Mouse (Mus musculus) lung, postnatal 0 days (tissue): ENCODE results near the gene Nup35. TPM values are rescaled to one million over a fixed set of nuclear protein-coding genes. Genes with fewer than 3 reads are reported as not detected.
A peak's percentile ranks its signal among the peaks of the same experiment; 100 is the strongest.

ENCODE experiments used
- ATAC-seq: fragments of 200-750 bp; cut with Nextera tagmentation; 2 replicates; pipeline ENCODE4 v1.8.0; 2017; ENCODE audit warnings: moderate library complexity
- DNase-seq: peaks from one replicate; pipeline ENCODE4 v3.0.0-alpha.2; 2016; ENCODE audit warnings: low spot score
- H3K27ac ChIP-seq: fragments of 300-500 bp; sonication (generic); 2 replicates; pipeline ENCODE4 v1.5.1; 2014; ENCODE audit warnings: antibody characterized with exemption, mild to moderate bottlenecking, low read length, mixed read lengths
- H3K27me3 ChIP-seq: fragments of 300-500 bp; sonication (generic); replicated peaks from 2 replicates; pipeline ENCODE4 v1.6.1; 2014; ENCODE audit warnings: low read length, mixed read lengths; ENCODE audit not compliant: insufficient read depth
- H3K36me3 ChIP-seq: fragments of 300-500 bp; sonication (generic); 2 replicates; pipeline ENCODE4 v1.6.1; 2014; ENCODE audit warnings: low read length, mixed read lengths; ENCODE audit not compliant: insufficient read depth
- H3K4me1 ChIP-seq: fragments of 300-500 bp; sonication (generic); 2 replicates; pipeline ENCODE4 v1.6.1; 2014; ENCODE audit warnings: antibody characterized with exemption, low read depth, low read length, mixed read lengths; ENCODE audit not compliant: insufficient read depth
- H3K4me2 ChIP-seq: fragments of 300-500 bp; sonication (generic); replicated peaks from 2 replicates; pipeline ENCODE4 v1.6.1; 2014; ENCODE audit warnings: low read depth, mild to moderate bottlenecking, low read length, moderate library complexity, mixed read lengths
- H3K4me3 ChIP-seq: fragments of 300-500 bp; sonication (generic); 2 replicates; pipeline ENCODE4 v1.5.1; 2014; ENCODE audit warnings: low read depth, low read length
- H3K9ac ChIP-seq: fragments of 300-500 bp; sonication (generic); replicated peaks from 2 replicates; pipeline ENCODE4 v1.6.1; 2014; ENCODE audit warnings: low read depth, mild to moderate bottlenecking
- H3K9me3 ChIP-seq: fragments of 300-500 bp; sonication (generic); 2 replicates; pipeline ENCODE4 v1.6.1; 2016; ENCODE audit warnings: low read length, mixed read lengths
- CTCF ChIP-seq: IDR thresholded peaks from 2 replicates; pipeline ENCODE4 v1.5.1; 2016; ENCODE audit warnings: antibody characterized with exemption, mild to moderate bottlenecking
- EP300 ChIP-seq: IDR thresholded peaks from 2 replicates; pipeline ENCODE4 v1.6.1; 2016; ENCODE audit warnings: antibody characterized with exemption, mild to moderate bottlenecking, control low read depth
- WGBS: fragments of 180-500 bp; shearing (Covaris S2); extraction: QIAGEN DNeasy Blood & Tissue Kit; methylation state at CpG from one replicate; pipeline ENCODE4 v1.1.7; 2014; 5-methylcytosine and 5-hydroxymethylcytosine counted together
- polyA plus RNA-seq: library from polyadenylated mRNA; unstranded; fragments of >200 nt; fragmentation: Nextera tagmentation; extraction: Ambion mirVana; gene quantifications from 2 replicates; pipeline ENCODE4 v1.2.1, GENCODE M21; 2015

Nup35 gene
- polyA plus RNA-seq, 1 experiment from 2014 or later: 18.0 TPM

GRCm38 (mm10) chr2:80581043-80581711, 35.9 kb upstream of the Nup35 start, which contains the start of gene Nckap1:
Gene Nckap1, minus strand, starts transcription at chr2:80581380.
- ATAC-seq (peak; percentile 97), DNase-seq (peak; percentile 91)
- Histone ChIP-seq H3K9ac (peak within 1 kb of the TSS; percentile 98), H3K4me1 (peaks cover 10% of the 10 kb centered on the region), H3K4me2 (peak within 1 kb of the TSS; percentile 63), H3K27ac (peak within 1 kb of the TSS; percentile 99), H3K27me3 (no peaks in the 10 kb centered on the region), H3K4me3 (peak within 1 kb of the TSS; percentile 92), H3K36me3 (no peaks in the 10 kb centered on the region), H3K9me3 (no peaks in the 10 kb centered on the region)
- under 1% methylated on average over 42 of the region's 88 CpGs for WGBS
- TF ChIP-seq EP300 (no peak), CTCF (peak; percentile 57)

GRCm38 (mm10) chr2:80582356-80582755, 34.7 kb upstream of the Nup35 start:
- Histone ChIP-seq H3K4me2 (no peak overlapping the region), H3K27ac (no peak overlapping the region), H3K27me3 (no peaks in the 10 kb centered on the region), H3K4me1 (peaks cover 10% of the 10 kb centered on the region), H3K9me3 (no peaks in the 10 kb centered on the region), H3K9ac (no peak overlapping the region), H3K36me3 (no peaks in the 10 kb centered on the region), H3K4me3 (no peak overlapping the region)
- 85% methylated on average over 3 of the region's 3 CpGs for WGBS
- TF ChIP-seq CTCF: no peak
- TF ChIP-seq EP300: no peak
- DNase-seq (no peak), ATAC-seq (no peak)

GRCm38 (mm10) chr2:80594215-80594918, 22.7 kb upstream of the Nup35 start:
- Histone ChIP-seq H3K27me3 (no peaks in the 10 kb centered on the region), H3K9me3 (no peaks in the 10 kb centered on the region), H3K27ac (no peak overlapping the region), H3K4me2 (no peak overlapping the region), H3K36me3 (no peaks in the 10 kb centered on the region), H3K9ac (no peak overlapping the region), H3K4me3 (no peak overlapping the region), H3K4me1 (no peaks in the 10 kb centered on the region)
- WGBS: 72% methylated on average over 4 of the region's 4 CpGs
- no peak for TF ChIP-seq EP300
- no peak for TF ChIP-seq CTCF
- no peak for ATAC-seq
- no peak for DNase-seq

DNA sequence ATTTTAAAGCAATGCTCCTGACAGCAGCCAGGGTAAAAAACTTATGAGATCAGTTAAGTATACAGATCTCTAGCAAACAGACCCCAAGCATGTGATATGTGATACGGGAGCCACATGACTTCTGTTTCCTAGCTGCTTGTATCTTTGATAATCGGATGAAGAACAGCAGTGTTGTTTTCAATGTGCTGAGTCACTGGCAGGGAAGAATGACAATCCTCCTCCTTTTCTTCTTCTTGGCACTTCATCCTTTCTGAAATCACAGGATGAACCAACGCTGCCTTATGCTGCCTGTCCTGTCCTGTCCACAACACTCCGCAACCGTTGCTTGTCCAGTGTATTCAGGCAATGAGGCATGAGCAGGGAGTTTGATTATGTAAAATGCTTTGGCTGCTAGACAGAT, 20.1 kb upstream of the Nup35 start:
- DNase-seq (no peak), ATAC-seq (no peak)
- H3K27ac ChIP-seq: no peak overlapping the region
- no peak overlapping the region for H3K9ac ChIP-seq
- 58% methylated on average over 5 of the region's 5 CpGs for WGBS
- H3K9me3 ChIP-seq: no peaks in the 10 kb centered on the region
- no peaks in the 10 kb centered on the region for H3K27me3 ChIP-seq
- no peak overlapping the region for H3K4me2 ChIP-seq
- H3K4me3 ChIP-seq: no peak overlapping the region
- no peaks in the 10 kb centered on the region for H3K36me3 ChIP-seq
- TF ChIP-seq EP300 (no peak), CTCF (no peak)
- no peaks in the 10 kb centered on the region for H3K4me1 ChIP-seq

GRCm38 (mm10) chr2:80599850-80600249, 17.2 kb upstream of the Nup35 start:
- TF ChIP-seq EP300 (no peak), CTCF (no peak)
- H3K9ac ChIP-seq: no peak overlapping the region
- whole genome bisulfite sequencing: 77% methylated on average over 3 of the region's 3 CpGs
- no peaks in the 10 kb centered on the region for H3K27me3 ChIP-seq
- DNase-seq: no peak
- no peaks in the 10 kb centered on the region for H3K36me3 ChIP-seq
- ATAC-seq: no peak
- no peaks in the 10 kb centered on the region for H3K9me3 ChIP-seq
- H3K27ac ChIP-seq: no peak overlapping the region
- no peak overlapping the region for H3K4me2 ChIP-seq
- H3K4me1 ChIP-seq: no peaks in the 10 kb centered on the region
- H3K4me3 ChIP-seq: no peak overlapping the region

- Histone ChIP-seq H3K27me3 (no peaks in the 10 kb centered on the region), H3K4me1 (no peaks in the 10 kb centered on the region), H3K9me3 (no peaks in the 10 kb centered on the region), H3K27ac (no peak overlapping the region), H3K4me3 (no peak overlapping the region), H3K36me3 (no peaks in the 10 kb centered on the region), H3K9ac (no peak overlapping the region), H3K4me2 (no peak overlapping the region)
- no peak for ATAC-seq
- DNase-seq: no peak
- TF ChIP-seq EP300 (no peak), CTCF (no peak)
Observed at GRCm38 (mm10) chr2:80600611-80601010, 16.4 kb upstream of the Nup35 start.
